Mouse (Mus musculus) induced T-regulatory cell, adult 2 months (primary cell): Measurements from ENCODE around the gene Tenm4.
A peak's percentile ranks its signal among the peaks of the same experiment; 100 is the strongest.

Source experiments
- DNase-seq: peaks from one replicate; pipeline ENCODE4 v3.0.0-alpha.2; 2012; ENCODE audit warnings: low read depth

Gene Tenm4

GRCm38 (mm10) chr7:96813036-96813435 lies 642.0 kb downstream of the Tenm4 start:
- DNase-seq, result no peak

GRCm38 (mm10) chr7:96813497-96814400 lies 642.7 kb downstream of the Tenm4 start:
- DNase-seq, result no peak

GRCm38 (mm10) chr7:96814581-96814980 lies 643.5 kb downstream of the Tenm4 start:
- no peak for DNase-seq

GRCm38 (mm10) chr7:96817030-96817674 lies 646.1 kb downstream of the Tenm4 start:
- no peak for DNase-seq

GRCm38 (mm10) chr7:96818236-96818916 lies 647.3 kb downstream of the Tenm4 start:
- DNase-seq, result peak; percentile 13

GRCm38 (mm10) chr7:96819538-96819937 lies 648.5 kb downstream of the Tenm4 start:
- no peak for DNase-seq

GRCm38 (mm10) chr7:96820343-96820742 lies 649.3 kb downstream of the Tenm4 start:
- no peak for DNase-seq

GRCm38 (mm10) chr7:96826101-96826500 lies 655.1 kb downstream of the Tenm4 start:
- no peak for DNase-seq

GRCm38 (mm10) chr7:96826672-96827071 lies 655.6 kb downstream of the Tenm4 start:
- DNase-seq, result no peak

GRCm38 (mm10) chr7:96832551-96832950 lies 661.5 kb downstream of the Tenm4 start:
- DNase-seq, result no peak

GRCm38 (mm10) chr7:96833012-96833411 lies 662.0 kb downstream of the Tenm4 start:
- DNase-seq, result no peak

GRCm38 (mm10) chr7:96834681-96835289 lies 663.7 kb downstream of the Tenm4 start:
- DNase-seq, result no peak

GRCm38 (mm10) chr7:96835313-96835712 lies 664.3 kb downstream of the Tenm4 start:
- no peak for DNase-seq

GRCm38 (mm10) chr7:96838271-96838841 lies 667.3 kb downstream of the Tenm4 start:
- DNase-seq, result no peak

GRCm38 (mm10) chr7:96838926-96839325 lies 667.9 kb downstream of the Tenm4 start:
- DNase-seq, result no peak

GRCm38 (mm10) chr7:96839586-96839985 lies 668.5 kb downstream of the Tenm4 start:
- DNase-seq, result no peak

- DNase-seq, result no peak
Observed at GRCm38 (mm10) chr7:96842477-96843255, 671.6 kb downstream of the Tenm4 start.

GRCm38 (mm10) chr7:96844104-96844894 lies 673.3 kb downstream of the Tenm4 start:
- no peak for DNase-seq

GRCm38 (mm10) chr7:96852781-96853180 lies 681.7 kb downstream of the Tenm4 start:
- DNase-seq, result no peak

GRCm38 (mm10) chr7:96855867-96856406 lies 684.9 kb downstream of the Tenm4 start:
- DNase-seq, result no peak
